Mouse (Mus musculus): ENCODE data around the gene Olfr96.

Gene Olfr96

DNA sequence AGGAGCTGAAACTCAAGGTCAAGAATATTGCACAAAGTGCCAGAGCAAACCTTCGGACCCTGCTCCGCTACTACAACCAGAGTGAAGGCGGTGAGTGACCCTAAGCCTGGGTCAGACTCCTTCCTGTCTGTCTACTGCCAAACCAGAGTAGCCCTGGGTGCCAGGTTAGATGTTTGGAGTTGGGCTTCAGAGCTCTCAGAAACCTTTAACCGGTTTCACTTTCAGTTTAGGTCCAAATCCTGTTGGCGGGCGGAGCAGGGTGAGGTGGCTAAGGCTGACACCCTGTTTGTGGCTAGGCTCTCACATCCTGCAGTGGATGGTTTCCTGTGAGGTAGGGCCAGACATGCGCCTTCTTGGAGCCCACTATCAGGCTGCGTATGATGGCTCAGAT lies 50.8 kb downstream of the Olfr96 start:
- DNase-seq (ENCODE audit: low read depth in 1 of 2, low spot score in 2 of 2) = peak; percentile 11 to 53

DNA sequence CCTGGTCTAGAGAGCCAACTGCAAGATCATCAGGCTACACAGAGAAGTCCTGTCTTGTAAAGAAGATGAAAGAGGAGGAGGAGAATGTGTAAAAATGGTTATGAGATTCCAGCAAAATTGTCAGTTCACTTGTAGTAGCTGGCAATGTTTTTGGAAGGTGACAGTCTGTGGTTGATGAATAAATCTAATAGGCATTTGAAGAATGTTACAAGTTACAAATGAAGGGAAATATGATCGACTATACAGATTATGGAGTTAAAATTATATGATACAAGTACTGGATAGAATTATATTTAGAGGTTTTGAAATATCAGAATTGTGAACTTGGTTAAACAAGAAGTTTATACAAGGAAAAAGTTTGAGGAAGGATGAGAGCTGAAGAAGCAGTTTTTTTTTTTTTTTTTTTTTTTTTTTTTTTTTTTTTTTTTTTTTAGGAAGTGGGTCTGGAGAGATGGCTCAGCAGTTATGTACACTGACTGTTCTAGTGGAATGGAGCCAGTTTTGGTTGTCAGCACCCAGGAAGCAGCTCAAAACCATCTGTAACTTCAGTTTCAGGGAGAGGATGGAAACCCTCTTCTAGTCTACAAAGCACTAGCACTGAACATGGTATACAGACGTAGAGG lies 55.8 kb downstream of the Olfr96 start:
- no peak for DNase-seq (ENCODE audit: low read depth in 1 of 2, low spot score in 2 of 2)

Measured in monocyte, adult 2 months (primary cell).